Mouse (Mus musculus): ENCODE measurements around the gene Nlrc3. TPM values are rescaled to one million over a fixed set of nuclear protein-coding genes. Genes with fewer than 3 reads are reported as not detected.

Gene Nlrc3
- polyA plus RNA-seq, 1 experiment from 2014 or later: 0.87 TPM

Small RNA genes within 50 kb of the gene (microRNA-seq; reads per million reads assigned to microRNA genes)
- gene Gm23493 (ENCODE audit: borderline number of aligned reads): not detected

Other genes with a start within 250 kb of the Nlrc3 start
- gene Zfp263, start 232.5 kb downstream of the Nlrc3 start, polyA plus RNA-seq (2015; fragmentation: Nextera tagmentation; extraction: Ambion mirVana): 44.9 and 53.9 TPM in 2 replicates
- 1.6 and 3.4 TPM in 2 replicates for gene Olfr15, start 145.8 kb downstream of the Nlrc3 start, polyA plus RNA-seq (2015; fragmentation: Nextera tagmentation; extraction: Ambion mirVana)
- 1.9 and 2.1 TPM in 2 replicates for gene Zfp174, start 129.4 kb downstream of the Nlrc3 start, polyA plus RNA-seq (2015; fragmentation: Nextera tagmentation; extraction: Ambion mirVana)
- 56.8 and 59.6 TPM in 2 replicates for gene Naa60, start 104.3 kb downstream of the Nlrc3 start, polyA plus RNA-seq (2015; fragmentation: Nextera tagmentation; extraction: Ambion mirVana)
- 5.7 and 7.2 TPM in 2 replicates for gene Zfp597, start 92.1 kb downstream of the Nlrc3 start, polyA plus RNA-seq (2015; fragmentation: Nextera tagmentation; extraction: Ambion mirVana)
- gene Gm20695, start 92.0 kb downstream of the Nlrc3 start, polyA plus RNA-seq (2015; fragmentation: Nextera tagmentation; extraction: Ambion mirVana): 1.3 and 1.9 TPM in 2 replicates
- gene 1700037C18Rik, start 67.9 kb downstream of the Nlrc3 start, polyA plus RNA-seq (2015; fragmentation: Nextera tagmentation; extraction: Ambion mirVana): 10.9 and 13.2 TPM in 2 replicates
- gene Cluap1, start 67.8 kb downstream of the Nlrc3 start, polyA plus RNA-seq (2015; fragmentation: Nextera tagmentation; extraction: Ambion mirVana): 36.2 and 37.8 TPM in 2 replicates
- 16.0 and 16.6 TPM in 2 replicates for gene Slx4, start 27.1 kb upstream of the Nlrc3 start, polyA plus RNA-seq (2015; fragmentation: Nextera tagmentation; extraction: Ambion mirVana)
- 4.3 and 5.4 TPM in 2 replicates for gene Dnase1, start 60.3 kb upstream of the Nlrc3 start, polyA plus RNA-seq (2015; fragmentation: Nextera tagmentation; extraction: Ambion mirVana)
- gene Trap1, start 101.2 kb upstream of the Nlrc3 start, polyA plus RNA-seq (2015; fragmentation: Nextera tagmentation; extraction: Ambion mirVana): 78.1 and 88.9 TPM in 2 replicates
- gene Crebbp, start 237.4 kb upstream of the Nlrc3 start, polyA plus RNA-seq (2015; fragmentation: Nextera tagmentation; extraction: Ambion mirVana): 36.1 TPM in 2 replicates

All from embryonic facial prominence, embryonic 15.5 days (tissue).